Mouse (Mus musculus) neural tube, embryonic 14.5 days (tissue): ENCODE results near the gene Appbp2. TPM values are rescaled to one million over a fixed set of nuclear protein-coding genes. Genes with fewer than 3 reads are reported as not detected.

Source experiments
- ATAC-seq: fragments of 200-750 bp; cut with Nextera tagmentation; 2 replicates; pipeline ENCODE4 v1.8.0; 2017; ENCODE audit warnings: low read depth, mild to moderate bottlenecking, moderate TSS enrichment, moderate library complexity
- H3K27ac ChIP-seq: fragments of 300-500 bp; sonication (generic); 2 replicates; pipeline ENCODE4 v1.5.1; 2014; ENCODE audit warnings: low read depth, mild to moderate bottlenecking, control low read depth, low read length, moderate library complexity, mixed read lengths
- H3K27me3 ChIP-seq: fragments of 300-500 bp; sonication (generic); 2 replicates; pipeline ENCODE4 v1.6.1; 2014; ENCODE audit warnings: low read length; ENCODE audit not compliant: control insufficient read depth, insufficient read depth
- H3K36me3 ChIP-seq: fragments of 300-500 bp; sonication (generic); 2 replicates; pipeline ENCODE4 v1.6.1; 2014; ENCODE audit warnings: low read length, mixed read lengths; ENCODE audit not compliant: control insufficient read depth, insufficient read depth
- H3K4me1 ChIP-seq: fragments of 300-500 bp; sonication (generic); 2 replicates; pipeline ENCODE4 v1.6.1; 2014; ENCODE audit warnings: low read length; ENCODE audit not compliant: control insufficient read depth, insufficient read depth
- H3K4me2 ChIP-seq: fragments of 300-500 bp; sonication (generic); 2 replicates; pipeline ENCODE4 v1.6.1; 2014; ENCODE audit warnings: mild to moderate bottlenecking, low read depth, low read length, control low read depth
- H3K4me3 ChIP-seq: fragments of 300-500 bp; sonication (generic); 2 replicates; pipeline ENCODE4 v1.5.1; 2014; ENCODE audit warnings: low read depth, low read length, control low read depth, mixed read lengths
- H3K9ac ChIP-seq: fragments of 300-500 bp; sonication (generic); replicated peaks from 2 replicates; pipeline ENCODE4 v1.6.1; 2014; ENCODE audit warnings: low read depth, mild to moderate bottlenecking, control low read depth, low read length, mixed read lengths
- H3K9me3 ChIP-seq: fragments of 300-500 bp; sonication (generic); 2 replicates; pipeline ENCODE4 v1.6.1; 2016; ENCODE audit warnings: low read length; ENCODE audit not compliant: control insufficient read depth
- WGBS: fragments of 180-500 bp; shearing (Covaris S2); extraction: QIAGEN DNeasy Blood & Tissue Kit; methylation state at CpG from one replicate; pipeline ENCODE4 v1.1.7; 2014; 5-methylcytosine and 5-hydroxymethylcytosine counted together
- polyA plus RNA-seq: library from polyadenylated mRNA; unstranded; fragments of >200 nt; fragmentation: Nextera tagmentation; extraction: Ambion mirVana; gene quantifications from 2 replicates; pipeline ENCODE4 v1.2.1, GENCODE M21; 2014

Appbp2 gene
- polyA plus RNA-seq, 1 experiment from 2014 or later: 61.0 TPM

DNA sequence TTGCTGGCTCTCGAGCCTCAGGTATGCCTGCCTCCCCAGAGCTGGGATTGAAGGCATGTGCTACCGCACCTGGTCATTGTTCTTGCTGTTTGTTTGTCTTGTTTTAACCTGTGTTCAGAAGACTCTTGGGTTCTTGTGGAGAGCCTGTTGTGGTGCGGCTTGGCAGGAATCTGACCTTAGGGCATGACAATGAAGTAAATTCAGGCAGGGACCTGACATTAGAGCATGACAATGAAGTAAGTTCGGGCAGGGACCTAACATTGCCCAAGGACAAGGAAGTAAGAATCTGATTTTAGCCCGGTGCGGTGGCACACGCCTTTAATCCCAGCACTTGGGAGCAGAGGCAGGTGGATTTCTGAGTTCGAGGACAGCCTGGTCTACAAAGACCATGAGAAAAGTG, 6.3 kb upstream of the Appbp2 start:
- Histone ChIP-seq H3K4me1 (no peaks in the 10 kb centered on the region), H3K9me3 (no peaks in the 10 kb centered on the region), H3K9ac (no peak overlapping the region), H3K4me3 (no peak overlapping the region), H3K36me3 (no peaks in the 10 kb centered on the region; the same call in 1 of the 2 replicates), H3K27ac (no peak overlapping the region), H3K27me3 (no peaks in the 10 kb centered on the region), H3K4me2 (no peak overlapping the region)
- 94% methylated on average over 8 of the region's 8 CpGs for WGBS
- ATAC-seq: no peak

DNA sequence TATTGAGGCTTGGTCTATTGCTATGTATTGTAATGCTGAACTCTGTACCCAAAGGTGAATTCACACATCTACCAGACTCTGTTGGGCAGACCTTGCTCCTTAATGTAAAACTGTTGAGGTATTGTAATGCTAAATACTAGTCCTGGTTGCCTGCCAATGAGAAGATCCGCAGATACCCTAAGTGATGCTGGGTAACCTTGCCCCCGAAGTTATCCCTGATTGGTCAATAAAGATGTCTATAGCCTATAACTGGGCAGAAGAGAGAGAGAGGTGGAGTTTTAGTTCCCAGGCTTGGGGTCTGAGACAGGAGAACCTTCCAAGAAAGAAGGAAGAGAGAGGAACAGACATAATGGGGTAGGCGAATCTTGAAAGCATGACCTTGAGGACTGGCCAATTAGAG, 5.3 kb upstream of the Appbp2 start:
- no peak for ATAC-seq

DNA sequence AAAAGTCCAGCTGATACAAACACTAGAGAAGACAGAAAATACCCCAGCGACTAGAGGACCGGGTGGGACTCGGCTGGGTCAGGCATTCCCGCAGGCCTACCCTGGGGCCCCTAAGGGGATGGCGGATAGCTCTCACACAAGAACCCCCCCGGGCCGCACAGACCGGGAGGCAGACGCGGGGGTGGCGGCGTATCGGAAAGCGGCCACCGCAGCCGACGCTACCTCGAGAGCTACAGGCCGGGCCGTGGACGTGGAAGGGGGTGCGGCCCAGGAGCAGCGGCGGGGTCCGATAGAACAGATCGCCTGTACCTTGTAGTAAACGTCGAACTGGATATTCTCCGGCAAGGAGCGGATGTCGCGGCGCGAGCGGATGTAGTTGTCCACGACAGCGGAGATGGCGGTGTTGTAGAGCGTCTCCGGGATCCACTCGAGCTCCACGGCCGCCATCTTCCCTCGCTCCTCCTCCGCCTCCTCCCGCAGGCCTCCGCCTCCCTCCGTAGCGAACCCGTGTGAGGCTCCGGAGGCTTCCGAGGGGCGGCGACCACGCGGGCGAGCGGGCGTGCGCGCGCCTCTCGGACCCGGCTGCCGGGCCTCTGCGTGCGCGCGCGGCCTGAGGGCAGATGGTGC, 454 bp downstream of the Appbp2 start:
- peak; percentile 96 for ATAC-seq
- peaks cover 16% of the 10 kb centered on the region for H3K4me1 ChIP-seq
- H3K27ac ChIP-seq: peak overlapping the region; percentile 98
- under 1% methylated on average over 70 of the region's 70 CpGs for WGBS
- no peaks in the 10 kb centered on the region for H3K27me3 ChIP-seq
- H3K9ac ChIP-seq: peak overlapping the region; percentile 98
- H3K4me3 ChIP-seq: peak overlapping the region; percentile 97
- H3K9me3 ChIP-seq: no peaks in the 10 kb centered on the region
- H3K36me3 ChIP-seq: no peaks in the 10 kb centered on the region; the same call in 1 of the 2 replicates
- H3K4me2 ChIP-seq: peak overlapping the region; percentile 48

More for the DNA sequence above, 5.3 kb upstream of the Appbp2 start:
- no peak overlapping the region for H3K4me2 ChIP-seq
- H3K4me3 ChIP-seq: no peak overlapping the region
- WGBS: 88% methylated on average over 3 of the region's 3 CpGs
- H3K36me3 ChIP-seq: no peaks in the 10 kb centered on the region; the same call in 1 of the 2 replicates
- H3K27ac ChIP-seq: no peak overlapping the region
- H3K9me3 ChIP-seq: no peaks in the 10 kb centered on the region
- 0 out of 2 replicates have a peak, but pooled peaks cover 3% of the 10 kb centered on the region for H3K4me1 ChIP-seq
- no peaks in the 10 kb centered on the region for H3K27me3 ChIP-seq
- no peak overlapping the region for H3K9ac ChIP-seq

DNA sequence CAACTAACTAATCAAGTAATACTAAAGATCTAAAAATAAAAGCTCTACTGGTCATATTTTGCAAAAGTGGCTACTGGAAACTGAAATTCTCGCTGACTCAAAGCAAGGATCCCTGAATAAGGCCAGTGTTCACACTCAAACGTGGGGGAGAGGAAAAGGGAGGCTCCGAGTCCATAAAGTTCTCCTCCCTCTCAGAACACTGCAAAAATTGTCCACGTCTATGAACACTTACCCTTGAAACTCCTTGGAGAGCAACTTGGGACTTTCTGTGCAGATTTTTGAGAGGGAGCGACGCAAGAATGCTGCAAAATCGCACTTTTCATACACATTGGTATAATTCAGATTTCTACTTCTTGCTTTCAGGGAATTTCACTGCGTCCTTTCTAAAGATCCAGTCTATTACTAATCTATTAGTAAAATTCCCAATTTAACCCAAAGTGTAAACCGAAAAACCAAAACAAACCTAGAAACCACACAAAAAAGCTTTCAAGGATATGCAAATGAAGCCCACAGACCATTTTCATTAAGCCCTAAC, 1.2 kb downstream of the Appbp2 start:
- peak overlapping the region; percentile 98 for H3K9ac ChIP-seq
- H3K36me3 ChIP-seq: no peaks in the 10 kb centered on the region; the same call in 1 of the 2 replicates

DNA sequence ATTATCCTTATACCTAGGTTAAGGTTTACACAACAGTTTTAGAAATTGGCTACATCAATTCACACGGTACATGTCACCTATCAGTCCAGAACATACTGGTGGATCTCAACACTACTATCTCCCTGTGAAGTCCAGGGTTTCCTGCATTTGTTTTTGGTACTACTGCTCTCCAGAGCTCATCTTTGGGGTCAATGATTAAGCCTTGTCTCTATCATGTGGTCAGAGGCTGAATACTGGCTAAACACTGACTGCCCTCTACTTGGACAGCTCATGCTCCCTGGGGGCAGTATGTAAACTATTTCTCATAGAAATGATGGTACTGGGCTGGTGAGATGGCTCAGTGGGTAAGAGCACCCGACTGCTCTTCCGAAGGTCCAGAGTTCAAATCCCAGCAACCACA, 11.7 kb downstream of the Appbp2 start:
- Histone ChIP-seq H3K4me2 (no peak overlapping the region), H3K4me3 (no peak overlapping the region), H3K4me1 (no peaks in the 10 kb centered on the region), H3K9ac (no peak overlapping the region), H3K27me3 (no peaks in the 10 kb centered on the region), H3K27ac (no peak overlapping the region), H3K9me3 (no peaks in the 10 kb centered on the region), H3K36me3 (peaks cover 2% of the 10 kb centered on the region; the same call in 1 of the 2 replicates)
- 100% methylated on average over 3 of the region's 3 CpGs for WGBS
- no peak for ATAC-seq

More for the DNA sequence above, 1.2 kb downstream of the Appbp2 start:
- Histone ChIP-seq H3K4me2 (peak overlapping the region; percentile 48), H3K27me3 (no peaks in the 10 kb centered on the region), H3K27ac (no peak overlapping the region), H3K4me1 (peaks cover 16% of the 10 kb centered on the region), H3K9me3 (no peaks in the 10 kb centered on the region), H3K4me3 (peak overlapping the region; percentile 97)
- WGBS: 14% methylated on average over 9 of the region's 9 CpGs
- ATAC-seq: no peak

DNA sequence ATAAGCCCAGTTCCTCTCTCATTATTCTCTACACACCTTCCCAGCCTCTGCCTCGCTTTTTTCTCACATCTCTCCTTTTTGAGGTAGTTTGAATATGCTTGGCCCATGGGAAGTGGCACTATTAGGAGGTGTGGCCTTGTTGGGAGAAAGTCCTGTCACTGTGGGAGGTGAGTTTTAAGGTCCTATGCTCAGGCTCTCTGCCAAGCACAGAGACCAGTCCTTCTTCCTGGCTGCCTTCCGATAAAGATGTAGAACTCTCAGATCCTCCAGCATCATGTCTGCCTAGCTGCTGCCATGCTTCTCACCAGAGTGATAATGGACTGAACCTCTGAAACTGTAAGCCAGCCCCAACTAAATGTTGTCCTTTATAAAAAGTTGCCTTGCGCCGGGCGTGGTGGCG, 12.4 kb downstream of the Appbp2 start:
- Histone ChIP-seq H3K36me3 (peaks cover 2% of the 10 kb centered on the region; the same call in 1 of the 2 replicates), H3K9me3 (no peaks in the 10 kb centered on the region), H3K27ac (no peak overlapping the region), H3K4me1 (no peaks in the 10 kb centered on the region), H3K27me3 (no peaks in the 10 kb centered on the region), H3K9ac (no peak overlapping the region), H3K4me2 (no peak overlapping the region), H3K4me3 (no peak overlapping the region)
- 100% methylated on average over 6 of the region's 6 CpGs for WGBS
- ATAC-seq: no peak

DNA sequence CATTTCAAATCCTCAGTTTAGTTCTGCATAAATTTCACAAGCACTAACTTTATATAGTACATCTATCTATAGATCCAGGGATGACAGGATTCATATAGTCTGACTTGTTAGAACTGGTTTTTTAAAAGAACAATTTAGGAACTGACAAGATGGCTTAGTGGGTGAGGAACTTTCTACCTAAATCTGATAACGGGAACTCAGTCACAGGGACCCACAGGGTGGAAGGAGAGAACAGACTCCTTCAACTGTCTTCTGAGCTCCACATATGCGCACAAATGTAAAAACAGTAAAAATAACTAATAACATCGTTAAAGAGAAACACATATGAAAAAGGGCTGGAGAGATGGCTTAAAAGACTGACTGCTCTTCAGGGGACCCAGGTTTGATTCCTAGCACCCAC, 15.9 kb downstream of the Appbp2 start:
- ATAC-seq: no peak
- Histone ChIP-seq H3K4me3 (no peak overlapping the region), H3K27me3 (no peaks in the 10 kb centered on the region), H3K9me3 (no peaks in the 10 kb centered on the region), H3K9ac (no peak overlapping the region), H3K4me2 (no peak overlapping the region), H3K27ac (no peak overlapping the region), H3K4me1 (no peaks in the 10 kb centered on the region), H3K36me3 (peaks cover 9% of the 10 kb centered on the region)
- 93% methylated on average over 3 of the region's 3 CpGs for WGBS

DNA sequence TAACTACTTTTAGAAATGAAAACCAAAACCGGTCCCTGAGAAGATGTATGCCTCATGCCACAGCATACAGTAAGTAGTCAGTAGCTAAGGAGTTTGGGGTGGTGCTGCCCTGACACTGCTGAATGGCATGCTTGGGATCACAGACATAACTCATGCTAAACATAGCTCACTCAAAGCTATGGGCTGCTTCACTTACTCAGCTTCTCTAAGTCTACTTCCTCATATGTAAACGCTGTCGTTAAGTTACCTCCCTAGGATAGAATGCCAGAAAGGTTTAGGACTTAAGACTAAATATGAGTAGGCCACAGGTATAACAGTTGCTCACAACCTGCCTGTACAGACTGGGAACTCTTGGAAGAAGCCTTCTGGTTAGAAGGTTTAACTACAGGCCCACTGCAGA, 20.3 kb downstream of the Appbp2 start:
- H3K27ac ChIP-seq: no peak overlapping the region
- peaks cover 39% of the 10 kb centered on the region for H3K36me3 ChIP-seq
- H3K4me3 ChIP-seq: no peak overlapping the region
- WGBS: 98% methylated on average over 3 of the region's 3 CpGs
- H3K4me2 ChIP-seq: no peak overlapping the region
- ATAC-seq: no peak
- no peak overlapping the region for H3K9ac ChIP-seq
- H3K27me3 ChIP-seq: no peaks in the 10 kb centered on the region
- H3K4me1 ChIP-seq: no peaks in the 10 kb centered on the region
- H3K9me3 ChIP-seq: no peaks in the 10 kb centered on the region

DNA sequence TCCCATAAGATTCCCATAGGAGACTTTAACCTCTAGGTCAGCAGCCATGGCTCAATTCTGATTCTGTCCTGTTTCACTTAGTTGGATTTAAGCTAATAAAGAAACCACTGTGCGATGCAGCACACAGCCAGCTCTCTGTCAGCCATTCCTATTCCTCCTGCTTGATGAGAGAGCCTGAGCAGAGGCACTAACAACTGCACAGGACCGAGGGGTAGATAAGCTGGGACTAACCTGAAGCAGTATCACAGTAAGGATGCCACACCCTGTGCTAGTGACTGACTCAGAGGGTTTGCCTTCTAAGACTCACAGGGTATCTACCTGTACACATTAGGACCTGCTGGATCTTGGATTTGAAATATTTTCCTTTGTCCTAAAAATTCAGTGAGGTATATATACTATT, 21.7 kb downstream of the Appbp2 start:
- H3K4me3 ChIP-seq: no peak overlapping the region
- H3K36me3 ChIP-seq: peaks cover 45% of the 10 kb centered on the region
- WGBS: 94% methylated on average over 2 of the region's 2 CpGs
- ATAC-seq: no peak
- H3K9ac ChIP-seq: no peak overlapping the region
- H3K4me2 ChIP-seq: no peak overlapping the region
- no peaks in the 10 kb centered on the region for H3K9me3 ChIP-seq
- H3K4me1 ChIP-seq: no peaks in the 10 kb centered on the region
- H3K27ac ChIP-seq: no peak overlapping the region
- H3K27me3 ChIP-seq: no peaks in the 10 kb centered on the region
